ENCODE assay signal across 9 mouse cellular contexts in genomic region chr4:89575529-89575928, GRCm38 (mm10).
DNase-seq lines count a peak whose midpoint lies in the region.
"Had no signal": no experiment of that assay in that cellular context is flagged by ENCODE, and none has a peak within 500 bp of the region (broad histone marks: within the 10 kb centered on the region; RNA-seq: fewer than 3 reads in every experiment).

No protein-coding gene starts in this region.

- no peaks in the 10 kb centered on the region for H3K27me3 ChIP-seq in limb, embryonic 10.5 days (ENCODE audit: low read depth, poor library complexity, severe bottlenecking)
- H3K27me3 ChIP-seq: liver, embryonic 15.5 days had no signal

- no peaks in the 10 kb centered on the region for H3K9me3 ChIP-seq in limb, embryonic 10.5 days (replicated peaks)
- H3K9me3 ChIP-seq: liver, embryonic 15.5 days had no signal

- WGBS in limb, embryonic 10.5 days = 24% methylated on average over 10 of the region's 10 CpGs

- DNase-seq in heart, postnatal 14 days = peak; percentile 7 to 24
- no peak for DNase-seq in heart, adult 8-10 months (ENCODE audit: low spot score)
- peak; percentile 48 for DNase-seq in ZHBTc4 (ENCODE audit: low read depth, low spot score)
- DNase-seq in embryo, embryonic 11.5 days (ENCODE audit: low read depth, low spot score) = peak; percentile 20
- peak; percentile 23 for DNase-seq in kidney, adult 9 months
- DNase-seq in limb, embryonic 10.5 days (ENCODE audit: low spot score) = peak; percentile 44
- DNase-seq in retina, embryonic 14.5 days (ENCODE audit: low spot score) = peak; percentile 77
- DNase-seq in gastrocnemius, adult 8-10 months (ENCODE audit: low spot score in 2 of 2) = no peak

- H3K4me1 ChIP-seq in limb, embryonic 10.5 days = no peaks in the 10 kb centered on the region
- H3K4me1 ChIP-seq: liver, embryonic 15.5 days had no signal

- H3K4me3 ChIP-seq in limb, embryonic 10.5 days = no peak overlapping the region
- H3K4me3 ChIP-seq: liver, embryonic 15.5 days had no signal

- no peaks in the 10 kb centered on the region for H3K36me3 ChIP-seq in limb, embryonic 10.5 days
- H3K36me3 ChIP-seq: liver, embryonic 15.5 days had no signal

- intact Hi-C loops in heart, postnatal 14 days (cut with DNase I) = loop anchor here (5.0 kb wide), 1 partner anchor 117 kb away; no protein-coding TSS in a partner anchor

- no peak overlapping the region for H3K27ac ChIP-seq in limb, embryonic 10.5 days
- H3K27ac ChIP-seq: liver, embryonic 15.5 days had no signal

Comparison
In these comparisons a context has a peak if more than half of its experiments do, and no peak if none do; other contexts are left out.
1. DNase-seq: peak in heart, postnatal 14 days (2 of 2), ZHBTc4 (single experiment), embryo, embryonic 11.5 days (single experiment), kidney, adult 9 months (single experiment), limb, embryonic 10.5 days (single experiment) and retina, embryonic 14.5 days (single experiment); none in heart, adult 8-10 months (single experiment) and gastrocnemius, adult 8-10 months (0 of 2).